In the genomic region with DNA sequence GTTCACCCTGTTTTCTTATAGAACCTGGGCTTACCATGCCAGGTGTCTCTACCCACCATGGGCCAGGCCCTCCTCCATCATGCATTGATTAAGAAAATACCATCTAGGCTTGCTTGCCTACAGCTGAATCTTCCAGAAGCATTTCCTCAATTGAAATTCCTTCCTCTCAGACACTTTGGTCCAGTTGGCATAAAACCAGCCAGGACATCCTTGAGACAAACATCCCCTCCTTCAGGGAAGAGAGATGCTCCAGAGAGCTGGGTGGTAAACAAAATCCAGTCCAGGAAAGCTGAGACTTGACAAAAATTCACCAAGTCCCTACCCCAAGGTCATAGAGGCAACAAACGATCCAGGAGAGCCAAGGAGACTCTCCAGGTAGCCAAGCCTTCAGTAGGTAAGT, we compare ENCODE assay signal across 37 mouse cellular contexts. TPM values are rescaled to one million over a fixed set of nuclear protein-coding genes. Genes with fewer than 3 reads are reported as not detected.
DNase-seq lines count a peak whose midpoint lies in the region; ATAC-seq lines count a peak whose summit lies in the region.
"Had no signal": no experiment of that assay in that cellular context is flagged by ENCODE, and none has a peak within 500 bp of the region (broad histone marks: within the 10 kb centered on the region; RNA-seq: fewer than 3 reads in every experiment).

No protein-coding gene starts in this region.

- no peak overlapping the region for H3K27ac ChIP-seq in midbrain, embryonic 10.5 days (replicated peaks)
- no peak overlapping the region for H3K27ac ChIP-seq in midbrain, embryonic 14.5 days (replicated peaks; ENCODE audit: low read depth, low read length)
- H3K27ac ChIP-seq: embryonic facial prominence, embryonic 13.5 days; gastrocnemius, adult 2 months; heart, embryonic 10.5 days; hindbrain, embryonic 10.5 days; intestine, embryonic 15.5 days; left cerebral cortex, adult 2 months; liver, embryonic 14.5 days; lung, embryonic 15.5 days; stomach, embryonic 15.5 days had no signal

- no peak overlapping the region for H3K4me3 ChIP-seq in midbrain, embryonic 10.5 days
- no peak overlapping the region for H3K4me3 ChIP-seq in midbrain, embryonic 14.5 days (replicated peaks; ENCODE audit: low read depth, low read length)
- H3K4me3 ChIP-seq: embryonic facial prominence, embryonic 13.5 days; erythroblast, embryonic 14.5 days; gastrocnemius, adult 2 months; heart, embryonic 10.5 days; hindbrain, embryonic 10.5 days; intestine, embryonic 15.5 days; left cerebral cortex, adult 2 months; lung, embryonic 15.5 days; myocyte; stomach, embryonic 15.5 days had no signal

- no peak for ATAC-seq in midbrain, embryonic 14.5 days (ENCODE audit: low FRiP score, low TSS enrichment)
- ATAC-seq: CD4-positive, CD25-positive, alpha-beta regulatory T cell, adult 4 months; forebrain, embryonic 14.5 days; hindbrain, embryonic 16.5 days; intestine, embryonic 15.5 days; midbrain, embryonic 16.5 days; Patski had no signal

- H3K36me3 ChIP-seq in midbrain, embryonic 10.5 days = no peaks in the 10 kb centered on the region
- no peaks in the 10 kb centered on the region for H3K36me3 ChIP-seq in midbrain, embryonic 14.5 days (ENCODE audit: control insufficient read depth, insufficient read depth, low read length)
- H3K36me3 ChIP-seq: embryonic facial prominence, embryonic 13.5 days; heart, embryonic 10.5 days; hindbrain, embryonic 10.5 days; intestine, embryonic 15.5 days; lung, embryonic 15.5 days; stomach, embryonic 15.5 days had no signal

- no peaks in the 10 kb centered on the region for H3K9me3 ChIP-seq in midbrain, embryonic 10.5 days (replicated peaks)
- H3K9me3 ChIP-seq in midbrain, embryonic 14.5 days (ENCODE audit: control insufficient read depth, low read length) = no peaks in the 10 kb centered on the region
- H3K9me3 ChIP-seq: embryonic facial prominence, embryonic 13.5 days; heart, embryonic 10.5 days; hindbrain, embryonic 10.5 days; intestine, embryonic 15.5 days; lung, embryonic 15.5 days; stomach, embryonic 15.5 days had no signal

- no peak overlapping the region for H3K9ac ChIP-seq in midbrain, embryonic 14.5 days (replicated peaks; ENCODE audit: low read length)
- H3K9ac ChIP-seq: embryonic facial prominence, embryonic 13.5 days; intestine, embryonic 15.5 days; liver, embryonic 14.5 days; lung, embryonic 15.5 days; stomach, embryonic 15.5 days had no signal

- peaks cover 2% of the 10 kb centered on the region; the same call in 1 of the 2 replicates for H3K4me1 ChIP-seq in midbrain, embryonic 10.5 days
- H3K4me1 ChIP-seq in midbrain, embryonic 14.5 days (ENCODE audit: control insufficient read depth, insufficient read depth, low read length) = no peaks in the 10 kb centered on the region
- H3K4me1 ChIP-seq: stomach, embryonic 15.5 days had no signal

- 71% methylated on average over 1 of the region's 1 CpGs for WGBS in midbrain, embryonic 10.5 days
- 66% methylated on average over 1 of the region's 1 CpGs for WGBS in midbrain, embryonic 14.5 days

- no peak overlapping the region for H3K4me2 ChIP-seq in midbrain, embryonic 14.5 days (ENCODE audit: low read length)
- H3K4me2 ChIP-seq: embryonic facial prominence, embryonic 13.5 days; intestine, embryonic 15.5 days; lung, embryonic 15.5 days; stomach, embryonic 15.5 days had no signal

- no peaks in the 10 kb centered on the region for H3K27me3 ChIP-seq in midbrain, embryonic 10.5 days (ENCODE audit: low read depth, poor library complexity, severe bottlenecking)
- H3K27me3 ChIP-seq in midbrain, embryonic 14.5 days (ENCODE audit: control insufficient read depth, insufficient read depth, low read length) = no peaks in the 10 kb centered on the region
- H3K27me3 ChIP-seq: embryonic facial prominence, embryonic 13.5 days; intestine, embryonic 15.5 days; lung, embryonic 15.5 days; stomach, embryonic 15.5 days had no signal

- intact Hi-C loops in heart, postnatal 10 days (cut with DNase I) = no loop called here

- peak; percentile 24 for DNase-seq in heart, adult 8-10 months (ENCODE audit: low spot score)
- no peak for DNase-seq in heart, postnatal 10 days
- DNase-seq in midbrain, embryonic 10.5 days (ENCODE audit: low spot score) = peak; percentile 4
- no peak for DNase-seq in midbrain, embryonic 14.5 days
- DNase-seq in lung, postnatal 25 days (ENCODE audit: low spot score) = peak; percentile 34
- DNase-seq in adrenal gland, postnatal 25 days = no peak
- DNase-seq in layer of hippocampus, postnatal 36 days = no peak
- DNase-seq: adrenal gland, adult 2 months; cerebellum, adult 2 months; cerebellum, postnatal 25 days; gastrocnemius, adult 2 months; layer of hippocampus, adult 9-11 months; left cerebral cortex, postnatal 4 days; right cerebral cortex, postnatal 4 days; thymus, adult 18-20 months; thymus, postnatal 4 days had no signal

RNA-seq across cellular contexts. Expression of gene Cmtm3, which starts 5.0 kb away (rescaled TPM):
- 10 to 100 TPM; 10.1 to 18.8 (median 14.9) TPM for total RNA-seq in heart, adult 8-10 months (2022)
- 10 to 100 TPM; 45.9 to 52.0 TPM for total RNA-seq in heart, postnatal 10 days (2021)
- polyA plus RNA-seq in midbrain, embryonic 10.5 days (2016; fragmentation: Nextera tagmentation; extraction: Ambion mirVana) = 72.8 and 79.1 TPM in 2 replicates
- 28.6 and 36.9 TPM in 2 replicates for polyA plus RNA-seq in midbrain, embryonic 14.5 days (2014; fragmentation: Nextera tagmentation; extraction: Ambion mirVana)
- 73.6 and 85.9 TPM in 2 replicates for total RNA-seq in adrenal gland, postnatal 25 days (2021)
- total RNA-seq in layer of hippocampus, postnatal 36 days (2021) = 10 to 100 TPM; 11.7 to 17.4 TPM

RNA-seq across cellular contexts. Expression of gene Cmtm2b, which starts 12.2 kb away (rescaled TPM):
- total RNA-seq in heart, adult 8-10 months (2022) = not detected
- not detected for total RNA-seq in heart, postnatal 10 days (2021)
- polyA plus RNA-seq in midbrain, embryonic 10.5 days (2016; fragmentation: Nextera tagmentation; extraction: Ambion mirVana) = not detected in 2 replicates
- polyA plus RNA-seq in midbrain, embryonic 14.5 days (2014; fragmentation: Nextera tagmentation; extraction: Ambion mirVana) = not detected in 2 replicates
- total RNA-seq in adrenal gland, postnatal 25 days (2021) = not detected in 2 replicates
- total RNA-seq in layer of hippocampus, postnatal 36 days (2021) = not detected
- total RNA-seq: adrenal gland, adult 2 months; gastrocnemius, adult 2 months; gastrocnemius, postnatal 4 days; left cerebral cortex, adult 2 months; left cerebral cortex, postnatal 4 days had no signal
- polyA plus RNA-seq: adrenal gland, adult 2 months; CD4-positive, CD25-positive, alpha-beta regulatory T cell, adult 4 months; cerebellum, adult 2 months; embryonic facial prominence, embryonic 13.5 days; erythroblast, embryonic 14.5 days; forebrain, embryonic 14.5 days; frontal cortex, adult 2 months; heart, embryonic 10.5 days; heart, embryonic 16.5 days; hindbrain, embryonic 10.5 days; hindbrain, embryonic 16.5 days; intestine, embryonic 15.5 days; kidney, embryonic 14.5 days; large intestine, adult 2 months; liver, embryonic 14.5 days; lung, embryonic 15.5 days; midbrain, embryonic 16.5 days; myocyte; neural tube, embryonic 14.5 days; Patski; stomach, embryonic 15.5 days had no signal

RNA-seq across cellular contexts. Expression of gene Gm11020, which starts 12.8 kb away (rescaled TPM):
- not detected for total RNA-seq in heart, adult 8-10 months (2022)
- total RNA-seq in heart, postnatal 10 days (2021) = not detected
- polyA plus RNA-seq in midbrain, embryonic 10.5 days (2016; fragmentation: Nextera tagmentation; extraction: Ambion mirVana) = not detected in 2 replicates
- polyA plus RNA-seq in midbrain, embryonic 14.5 days (2014; fragmentation: Nextera tagmentation; extraction: Ambion mirVana) = not detected in 2 replicates
- not detected in 2 replicates for total RNA-seq in adrenal gland, postnatal 25 days (2021)
- not detected for total RNA-seq in layer of hippocampus, postnatal 36 days (2021)
- total RNA-seq: adrenal gland, adult 2 months; gastrocnemius, adult 2 months; gastrocnemius, postnatal 4 days; left cerebral cortex, adult 2 months; left cerebral cortex, postnatal 4 days had no signal
- polyA plus RNA-seq: adrenal gland, adult 2 months; CD4-positive, CD25-positive, alpha-beta regulatory T cell, adult 4 months; cerebellum, adult 2 months; embryonic facial prominence, embryonic 13.5 days; erythroblast, embryonic 14.5 days; forebrain, embryonic 14.5 days; frontal cortex, adult 2 months; heart, embryonic 10.5 days; heart, embryonic 16.5 days; hindbrain, embryonic 10.5 days; hindbrain, embryonic 16.5 days; intestine, embryonic 15.5 days; kidney, embryonic 14.5 days; large intestine, adult 2 months; liver, embryonic 14.5 days; lung, embryonic 15.5 days; midbrain, embryonic 16.5 days; myocyte; neural tube, embryonic 14.5 days; Patski; stomach, embryonic 15.5 days had no signal

RNA-seq across cellular contexts. Expression of gene Cmtm1, which starts 24.3 kb away (rescaled TPM):
- under 1 TPM in 1 of 4 experiments, not detected in 3; 0.28 TPM for total RNA-seq in heart, adult 8-10 months (2022)
- not detected for total RNA-seq in heart, postnatal 10 days (2021)
- not detected in 2 replicates for polyA plus RNA-seq in midbrain, embryonic 10.5 days (2016; fragmentation: Nextera tagmentation; extraction: Ambion mirVana)
- not detected in 2 replicates for polyA plus RNA-seq in midbrain, embryonic 14.5 days (2014; fragmentation: Nextera tagmentation; extraction: Ambion mirVana)
- 0.52 and 1.0 TPM in 2 replicates for total RNA-seq in adrenal gland, postnatal 25 days (2021)
- not detected for total RNA-seq in layer of hippocampus, postnatal 36 days (2021)
- total RNA-seq: gastrocnemius, adult 2 months; gastrocnemius, postnatal 4 days; left cerebral cortex, adult 2 months; left cerebral cortex, postnatal 4 days had no signal
- polyA plus RNA-seq: adrenal gland, adult 2 months; CD4-positive, CD25-positive, alpha-beta regulatory T cell, adult 4 months; cerebellum, adult 2 months; embryonic facial prominence, embryonic 13.5 days; erythroblast, embryonic 14.5 days; forebrain, embryonic 14.5 days; frontal cortex, adult 2 months; heart, embryonic 10.5 days; heart, embryonic 16.5 days; hindbrain, embryonic 10.5 days; hindbrain, embryonic 16.5 days; intestine, embryonic 15.5 days; kidney, embryonic 14.5 days; large intestine, adult 2 months; liver, embryonic 14.5 days; lung, embryonic 15.5 days; midbrain, embryonic 16.5 days; myocyte; neural tube, embryonic 14.5 days; stomach, embryonic 15.5 days had no signal

RNA-seq across cellular contexts. Expression of gene Gm45711, which starts 24.3 kb away (rescaled TPM):
- not detected for total RNA-seq in heart, adult 8-10 months (2022)
- not detected for total RNA-seq in heart, postnatal 10 days (2021)
- polyA plus RNA-seq in midbrain, embryonic 10.5 days (2016; fragmentation: Nextera tagmentation; extraction: Ambion mirVana) = not detected in 2 replicates
- polyA plus RNA-seq in midbrain, embryonic 14.5 days (2014; fragmentation: Nextera tagmentation; extraction: Ambion mirVana) = not detected in 2 replicates
- not detected in 2 replicates for total RNA-seq in adrenal gland, postnatal 25 days (2021)
- total RNA-seq in layer of hippocampus, postnatal 36 days (2021) = not detected
- total RNA-seq: gastrocnemius, adult 2 months; gastrocnemius, postnatal 4 days; left cerebral cortex, adult 2 months; left cerebral cortex, postnatal 4 days had no signal
- polyA plus RNA-seq: CD4-positive, CD25-positive, alpha-beta regulatory T cell, adult 4 months; cerebellum, adult 2 months; embryonic facial prominence, embryonic 13.5 days; erythroblast, embryonic 14.5 days; forebrain, embryonic 14.5 days; frontal cortex, adult 2 months; heart, embryonic 10.5 days; heart, embryonic 16.5 days; hindbrain, embryonic 10.5 days; hindbrain, embryonic 16.5 days; intestine, embryonic 15.5 days; kidney, embryonic 14.5 days; large intestine, adult 2 months; liver, embryonic 14.5 days; lung, embryonic 15.5 days; midbrain, embryonic 16.5 days; myocyte; neural tube, embryonic 14.5 days; Patski; stomach, embryonic 15.5 days had no signal

Comparison
In these comparisons a context has a peak if more than half of its experiments do, and no peak if none do; other contexts are left out.
1. DNase-seq: peak in heart, adult 8-10 months (single experiment), midbrain, embryonic 10.5 days (single experiment) and lung, postnatal 25 days (single experiment); none in heart, postnatal 10 days (0 of 2), midbrain, embryonic 14.5 days (single experiment), adrenal gland, postnatal 25 days (single experiment) and layer of hippocampus, postnatal 36 days (0 of 2).